Comparison of ENCODE assay signal across 16 mouse cellular contexts in genomic region chr2:74306301-74306700, GRCm38 (mm10).
"Had no signal": no experiment of that assay in that cellular context is flagged by ENCODE, and none has a peak within 500 bp of the region (broad histone marks: within the 10 kb centered on the region; RNA-seq: fewer than 3 reads in every experiment).

No protein-coding gene starts in this region.

- H3K9me3 ChIP-seq: neural tube, embryonic 13.5 days; neural tube, embryonic 15.5 days; stomach, embryonic 15.5 days had no signal

- H3K27ac ChIP-seq: neural tube, embryonic 13.5 days; neural tube, embryonic 15.5 days; stomach, embryonic 15.5 days; stomach, postnatal 0 days had no signal

- H3K27me3 ChIP-seq: stomach, embryonic 15.5 days had no signal

- H3K4me3 ChIP-seq: neural tube, embryonic 13.5 days; neural tube, embryonic 15.5 days; stomach, embryonic 15.5 days had no signal

- H3K4me1 ChIP-seq: neural tube, embryonic 13.5 days; neural tube, embryonic 15.5 days; stomach, embryonic 15.5 days had no signal

- H3K9ac ChIP-seq: neural tube, embryonic 13.5 days; neural tube, embryonic 15.5 days; stomach, embryonic 15.5 days had no signal

- DNase-seq: retina, postnatal 1 day; right cerebral cortex, adult 18-20 months; right cerebral cortex, postnatal 14 days; right cerebral cortex, postnatal 25 days; right cerebral cortex, postnatal 4 days; spleen, adult 18-20 months; thymus, adult 18-20 months; thymus, adult 2 months; thymus, postnatal 14 days; thymus, postnatal 25 days; thymus, postnatal 36 days; thymus, postnatal 4 days had no signal

- H3K36me3 ChIP-seq: neural tube, embryonic 13.5 days; neural tube, embryonic 15.5 days; stomach, embryonic 15.5 days had no signal

- H3K4me2 ChIP-seq: neural tube, embryonic 13.5 days; neural tube, embryonic 15.5 days; stomach, embryonic 15.5 days had no signal
